Mouse (Mus musculus) lung, postnatal 0 days (tissue): ENCODE data around the gene Cplx1. TPM values are rescaled to one million over a fixed set of nuclear protein-coding genes. Genes with fewer than 3 reads are reported as not detected.

ENCODE experiments used
- ATAC-seq: fragments of 200-750 bp; cut with Nextera tagmentation; 2 replicates; pipeline ENCODE4 v1.8.0; 2017; ENCODE audit warnings: moderate library complexity
- DNase-seq: peaks from one replicate; pipeline ENCODE4 v3.0.0-alpha.2; 2016; ENCODE audit warnings: low spot score
- H3K27ac ChIP-seq: fragments of 300-500 bp; sonication (generic); 2 replicates; pipeline ENCODE4 v1.5.1; 2014; ENCODE audit warnings: antibody characterized with exemption, mild to moderate bottlenecking, low read length, mixed read lengths
- H3K27me3 ChIP-seq: fragments of 300-500 bp; sonication (generic); replicated peaks from 2 replicates; pipeline ENCODE4 v1.6.1; 2014; ENCODE audit warnings: low read length, mixed read lengths; ENCODE audit not compliant: insufficient read depth
- H3K36me3 ChIP-seq: fragments of 300-500 bp; sonication (generic); 2 replicates; pipeline ENCODE4 v1.6.1; 2014; ENCODE audit warnings: low read length, mixed read lengths; ENCODE audit not compliant: insufficient read depth
- H3K4me1 ChIP-seq: fragments of 300-500 bp; sonication (generic); 2 replicates; pipeline ENCODE4 v1.6.1; 2014; ENCODE audit warnings: antibody characterized with exemption, low read depth, low read length, mixed read lengths; ENCODE audit not compliant: insufficient read depth
- H3K4me2 ChIP-seq: fragments of 300-500 bp; sonication (generic); replicated peaks from 2 replicates; pipeline ENCODE4 v1.6.1; 2014; ENCODE audit warnings: low read depth, mild to moderate bottlenecking, low read length, moderate library complexity, mixed read lengths
- H3K4me3 ChIP-seq: fragments of 300-500 bp; sonication (generic); 2 replicates; pipeline ENCODE4 v1.5.1; 2014; ENCODE audit warnings: low read depth, low read length
- H3K9ac ChIP-seq: fragments of 300-500 bp; sonication (generic); replicated peaks from 2 replicates; pipeline ENCODE4 v1.6.1; 2014; ENCODE audit warnings: low read depth, mild to moderate bottlenecking
- H3K9me3 ChIP-seq: fragments of 300-500 bp; sonication (generic); 2 replicates; pipeline ENCODE4 v1.6.1; 2016; ENCODE audit warnings: low read length, mixed read lengths
- CTCF ChIP-seq: IDR thresholded peaks from 2 replicates; pipeline ENCODE4 v1.5.1; 2016; ENCODE audit warnings: antibody characterized with exemption, mild to moderate bottlenecking
- EP300 ChIP-seq: IDR thresholded peaks from 2 replicates; pipeline ENCODE4 v1.6.1; 2016; ENCODE audit warnings: antibody characterized with exemption, mild to moderate bottlenecking, control low read depth
- WGBS: fragments of 180-500 bp; shearing (Covaris S2); extraction: QIAGEN DNeasy Blood & Tissue Kit; methylation state at CpG from one replicate; pipeline ENCODE4 v1.1.7; 2014; 5-methylcytosine and 5-hydroxymethylcytosine counted together
- polyA plus RNA-seq: library from polyadenylated mRNA; unstranded; fragments of >200 nt; fragmentation: Nextera tagmentation; extraction: Ambion mirVana; gene quantifications from 2 replicates; pipeline ENCODE4 v1.2.1, GENCODE M21; 2015

Cplx1 gene
- polyA plus RNA-seq, 1 experiment from 2014 or later = 0.16 TPM

DNA sequence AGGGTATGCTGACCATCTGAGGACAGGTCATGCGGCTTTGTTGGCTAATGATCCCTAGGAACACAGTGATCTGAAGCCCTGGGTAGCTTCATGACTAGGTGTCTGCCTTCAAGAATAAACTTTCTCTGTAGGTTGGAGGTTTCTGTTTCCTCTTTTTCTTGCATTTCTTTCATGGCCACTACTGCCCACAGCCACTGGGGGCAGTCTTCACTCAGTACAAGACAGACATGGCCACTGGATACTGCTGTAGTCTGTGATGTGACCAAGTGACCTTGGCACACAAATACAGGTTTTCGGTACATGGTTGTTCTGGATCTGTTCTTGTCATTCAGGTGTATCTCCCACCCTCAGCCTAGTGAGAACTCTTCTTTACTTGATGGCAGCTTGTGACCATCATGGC, 64.6 kb downstream of the Cplx1 start:
- no peaks in the 10 kb centered on the region for H3K27me3 ChIP-seq
- peaks cover 22% of the 10 kb centered on the region; the same call in 1 of the 2 replicates for H3K36me3 ChIP-seq
- 97% methylated on average over 2 of the region's 2 CpGs for WGBS
- H3K9me3 ChIP-seq = no peaks in the 10 kb centered on the region
- H3K4me2 ChIP-seq = no peak overlapping the region
- no peak overlapping the region for H3K27ac ChIP-seq
- no peak for ATAC-seq
- peak; percentile 35 for DNase-seq
- no peaks in the 10 kb centered on the region for H3K4me1 ChIP-seq
- H3K4me3 ChIP-seq = no peak overlapping the region
- no peak overlapping the region for H3K9ac ChIP-seq
- no peak for TF ChIP-seq EP300
- TF ChIP-seq CTCF = peak; percentile 79

DNA sequence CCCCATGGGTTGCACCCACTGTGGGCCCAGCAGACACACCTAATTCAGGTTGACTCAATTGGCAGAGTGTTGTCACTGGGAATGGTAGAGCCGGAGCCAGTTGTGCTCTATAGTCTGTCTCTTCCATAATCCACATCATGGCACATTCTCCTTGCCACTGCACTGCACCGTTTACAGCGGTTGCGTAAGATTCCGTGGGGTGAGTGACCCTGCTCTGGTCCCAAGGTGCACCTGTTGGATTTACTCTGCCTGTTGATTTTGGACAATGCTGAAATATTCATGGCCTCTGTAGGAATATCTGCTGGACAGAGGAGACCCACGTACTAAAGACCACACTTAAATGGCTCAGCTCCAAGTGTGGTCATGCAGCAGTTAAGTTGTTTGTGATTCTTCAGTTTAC, 66.8 kb downstream of the Cplx1 start:
- Histone ChIP-seq H3K4me1 (no peaks in the 10 kb centered on the region), H3K4me2 (no peak overlapping the region), H3K4me3 (no peak overlapping the region), H3K27me3 (no peaks in the 10 kb centered on the region), H3K9me3 (no peaks in the 10 kb centered on the region), H3K36me3 (peaks cover 17% of the 10 kb centered on the region; the same call in 1 of the 2 replicates), H3K9ac (no peak overlapping the region), H3K27ac (no peak overlapping the region)
- TF ChIP-seq CTCF (no peak), EP300 (no peak)
- WGBS = 78% methylated on average over 6 of the region's 6 CpGs
- DNase-seq (no peak), ATAC-seq (no peak)

- no peaks in the 10 kb centered on the region for H3K4me1 ChIP-seq
- 88% methylated on average over 3 of the region's 3 CpGs for WGBS
- peaks cover 42% of the 10 kb centered on the region for H3K36me3 ChIP-seq
- no peak for ATAC-seq
- H3K4me2 ChIP-seq = no peak overlapping the region
- TF ChIP-seq EP300 = no peak
- no peak for TF ChIP-seq CTCF
- H3K4me3 ChIP-seq = no peak overlapping the region
- H3K9me3 ChIP-seq = no peaks in the 10 kb centered on the region
- no peak for DNase-seq
- H3K9ac ChIP-seq = no peak overlapping the region
- H3K27ac ChIP-seq = no peak overlapping the region
- no peaks in the 10 kb centered on the region for H3K27me3 ChIP-seq
Measured at GRCm38 (mm10) chr5:108475977-108476376, 73.8 kb downstream of the Cplx1 start.

- peak; percentile 97 for ATAC-seq
- Histone ChIP-seq H3K27ac (peak overlapping the region; percentile 14; the same call in 1 of the 2 replicates), H3K36me3 (peaks cover 42% of the 10 kb centered on the region), H3K4me3 (no peak overlapping the region), H3K27me3 (no peaks in the 10 kb centered on the region), H3K9me3 (no peaks in the 10 kb centered on the region), H3K4me1 (no peaks in the 10 kb centered on the region), H3K4me2 (no peak overlapping the region), H3K9ac (no peak overlapping the region)
- DNase-seq = peak; percentile 85
- WGBS = 50% methylated on average over 4 of the region's 4 CpGs
- TF ChIP-seq CTCF = no peak
- peak; percentile 82 for TF ChIP-seq EP300
Measured at GRCm38 (mm10) chr5:108473737-108474136, 76.1 kb downstream of the Cplx1 start.

DNA sequence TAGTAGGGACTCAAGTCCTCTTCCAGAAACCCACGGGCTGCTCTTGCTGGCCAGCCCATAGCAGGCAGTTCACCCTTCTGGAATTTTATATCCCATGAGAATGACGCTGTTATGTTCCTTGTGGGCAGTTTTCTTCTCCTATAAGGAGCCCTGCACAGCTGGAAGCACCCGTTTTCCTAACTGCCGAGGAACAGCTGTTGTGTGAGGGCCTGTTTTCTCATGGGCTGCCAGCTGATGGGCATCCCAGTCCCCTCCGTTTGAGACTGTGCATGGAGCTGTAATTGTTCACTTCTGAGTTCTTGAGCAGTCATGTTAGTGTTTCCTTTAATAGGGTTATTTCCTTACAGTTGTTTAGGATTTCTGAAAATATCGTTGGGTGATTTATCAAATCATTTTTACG, 80.2 kb downstream of the Cplx1 start:
- Histone ChIP-seq H3K4me3 (no peak overlapping the region), H3K9ac (no peak overlapping the region)
- no peak for ATAC-seq

More for the DNA sequence above, 80.2 kb downstream of the Cplx1 start:
- Histone ChIP-seq H3K4me2 (no peak overlapping the region), H3K27me3 (no peaks in the 10 kb centered on the region), H3K4me1 (no peaks in the 10 kb centered on the region; the same call in 1 of the 2 replicates), H3K9me3 (no peaks in the 10 kb centered on the region), H3K36me3 (peaks cover 14% of the 10 kb centered on the region; the same call in 1 of the 2 replicates), H3K27ac (no peak overlapping the region)
- DNase-seq = no peak
- no peak for TF ChIP-seq CTCF
- no peak for TF ChIP-seq EP300
- 64% methylated on average over 7 of the region's 7 CpGs for WGBS

Other genes with a start within 250 kb of the Cplx1 start
- gene Pigg, start 237.4 kb downstream of the Cplx1 start, polyA plus RNA-seq = 4.6 and 6.4 TPM in 2 replicates
- gene Gm42517, start 182.1 kb downstream of the Cplx1 start, polyA plus RNA-seq = 0.06 and 0.07 TPM in 2 replicates
- gene Pde6b, start 161.6 kb downstream of the Cplx1 start, polyA plus RNA-seq = 0.06 TPM in 1 of 2 replicates, not detected in the other
- 268 and 291 TPM in 2 replicates for gene Atp5k, start 115.6 kb downstream of the Cplx1 start, polyA plus RNA-seq
- 0.54 and 0.55 TPM in 2 replicates for gene Mfsd7a, start 101.1 kb downstream of the Cplx1 start, polyA plus RNA-seq
- gene Pcgf3, start 88.8 kb downstream of the Cplx1 start, polyA plus RNA-seq = 10.3 and 10.7 TPM in 2 replicates
- 36.8 and 39.9 TPM in 2 replicates for gene Gak, start 79.7 kb upstream of the Cplx1 start, polyA plus RNA-seq
- 24.8 and 26.3 TPM in 2 replicates for gene Tmem175, start 79.7 kb upstream of the Cplx1 start, polyA plus RNA-seq
- 7.1 and 8.2 TPM in 2 replicates for gene Idua, start 110.3 kb upstream of the Cplx1 start, polyA plus RNA-seq
- gene Dgkq, start 119.6 kb upstream of the Cplx1 start, polyA plus RNA-seq = 5.9 and 6.3 TPM in 2 replicates
- 0.10 and 0.19 TPM in 2 replicates for gene Slc26a1, start 125.5 kb upstream of the Cplx1 start, polyA plus RNA-seq
- 15.8 and 17.4 TPM in 2 replicates for gene Fgfrl1, start 142.4 kb upstream of the Cplx1 start, polyA plus RNA-seq
- not detected in 2 replicates for gene Rnf212, start 225.0 kb upstream of the Cplx1 start, polyA plus RNA-seq
- not detected in 2 replicates for gene Tmed11, start 245.3 kb upstream of the Cplx1 start, polyA plus RNA-seq